Mouse (Mus musculus) limb, embryonic 14.5 days (tissue): Measurements from ENCODE around the gene Angptl2. TPM values are rescaled to one million over a fixed set of nuclear protein-coding genes. Genes with fewer than 3 reads are reported as not detected.

Experiments
- ATAC-seq: fragments of 200-750 bp; cut with Nextera tagmentation; 2 replicates; pipeline ENCODE4 v1.8.0; 2017; ENCODE audit warnings: low read depth, moderate number of reproducible peaks, moderate TSS enrichment; ENCODE audit not compliant: low FRiP score
- DNase-seq: peaks from one replicate; pipeline ENCODE4 v3.0.0-alpha.2; 2015; ENCODE audit warnings: low spot score
- H3K27ac ChIP-seq: fragments of 300-500 bp; sonication (generic); replicated peaks from 2 replicates; pipeline ENCODE4 v1.5.1; 2014; ENCODE audit warnings: low read depth, mild to moderate bottlenecking, low read length, moderate library complexity, mixed read lengths
- H3K27me3 ChIP-seq: fragments of 300-500 bp; sonication (generic); 2 replicates; pipeline ENCODE4 v1.6.1; 2014; ENCODE audit warnings: low read length, mixed read lengths; ENCODE audit not compliant: control insufficient read depth, insufficient read depth
- H3K36me3 ChIP-seq: fragments of 300-500 bp; sonication (generic); 2 replicates; pipeline ENCODE4 v1.6.1; 2014; ENCODE audit warnings: mild to moderate bottlenecking, low read length, moderate library complexity, mixed read lengths; ENCODE audit not compliant: control insufficient read depth, insufficient read depth
- H3K4me1 ChIP-seq: fragments of 300-500 bp; sonication (generic); 2 replicates; pipeline ENCODE4 v1.6.1; 2014; ENCODE audit warnings: antibody characterized with exemption, low read length, mixed read lengths; ENCODE audit not compliant: control insufficient read depth, insufficient read depth
- H3K4me2 ChIP-seq: fragments of 300-500 bp; sonication (generic); replicated peaks from 2 replicates; pipeline ENCODE4 v1.6.1; 2014; ENCODE audit warnings: low read depth, mild to moderate bottlenecking, low read length, moderate library complexity; ENCODE audit not compliant: severe bottlenecking
- H3K4me3 ChIP-seq: fragments of 300-500 bp; sonication (generic); replicated peaks from 2 replicates; pipeline ENCODE4 v1.5.1; 2014; ENCODE audit warnings: low read length
- H3K9ac ChIP-seq: fragments of 300-500 bp; sonication (generic); 2 replicates; pipeline ENCODE4 v1.6.1; 2014; ENCODE audit warnings: mild to moderate bottlenecking, low read depth, low read length, moderate library complexity; ENCODE audit not compliant: severe bottlenecking
- H3K9me3 ChIP-seq: fragments of 300-500 bp; sonication (generic); 2 replicates; pipeline ENCODE4 v1.6.1; 2016; ENCODE audit warnings: low read length; ENCODE audit not compliant: control insufficient read depth
- POLR2A ChIP-seq: fragments of 200-500 bp; IDR thresholded peaks from 2 replicates; pipeline ENCODE4 v1.8.0; 2012; ENCODE audit warnings: inconsistent platforms, mild to moderate bottlenecking, moderate library complexity, borderline replicate concordance; ENCODE audit not compliant: insufficient read depth, insufficient read length; ENCODE audit errors: extremely low read depth
- WGBS: fragments of 180-500 bp; shearing (Covaris S2); extraction: QIAGEN DNeasy Blood & Tissue Kit; methylation state at CpG from one replicate; pipeline ENCODE4 v1.1.7; 2014; 5-methylcytosine and 5-hydroxymethylcytosine counted together
- polyA plus RNA-seq, 2 experiments: library from polyadenylated mRNA; depleted of rRNA in 1 of 2; stranded (reverse) in 1 of 2; unstranded in 1 of 2; fragments of >200 nt; fragmentation: Nextera tagmentation in 1 of 2; extraction: Ambion mirVana in 1 of 2; gene quantifications; 2 replicates each; pipeline versions ENCODE4 v1.2.1 to v1.2.3; 2012 to 2014

Angptl2 gene
- polyA plus RNA-seq (2012; rRNA removed) (104 and 123 TPM in 2 replicates), polyA plus RNA-seq (2014; fragmentation: Nextera tagmentation; extraction: Ambion mirVana) (67.2 and 70.3 TPM in 2 replicates)

DNA sequence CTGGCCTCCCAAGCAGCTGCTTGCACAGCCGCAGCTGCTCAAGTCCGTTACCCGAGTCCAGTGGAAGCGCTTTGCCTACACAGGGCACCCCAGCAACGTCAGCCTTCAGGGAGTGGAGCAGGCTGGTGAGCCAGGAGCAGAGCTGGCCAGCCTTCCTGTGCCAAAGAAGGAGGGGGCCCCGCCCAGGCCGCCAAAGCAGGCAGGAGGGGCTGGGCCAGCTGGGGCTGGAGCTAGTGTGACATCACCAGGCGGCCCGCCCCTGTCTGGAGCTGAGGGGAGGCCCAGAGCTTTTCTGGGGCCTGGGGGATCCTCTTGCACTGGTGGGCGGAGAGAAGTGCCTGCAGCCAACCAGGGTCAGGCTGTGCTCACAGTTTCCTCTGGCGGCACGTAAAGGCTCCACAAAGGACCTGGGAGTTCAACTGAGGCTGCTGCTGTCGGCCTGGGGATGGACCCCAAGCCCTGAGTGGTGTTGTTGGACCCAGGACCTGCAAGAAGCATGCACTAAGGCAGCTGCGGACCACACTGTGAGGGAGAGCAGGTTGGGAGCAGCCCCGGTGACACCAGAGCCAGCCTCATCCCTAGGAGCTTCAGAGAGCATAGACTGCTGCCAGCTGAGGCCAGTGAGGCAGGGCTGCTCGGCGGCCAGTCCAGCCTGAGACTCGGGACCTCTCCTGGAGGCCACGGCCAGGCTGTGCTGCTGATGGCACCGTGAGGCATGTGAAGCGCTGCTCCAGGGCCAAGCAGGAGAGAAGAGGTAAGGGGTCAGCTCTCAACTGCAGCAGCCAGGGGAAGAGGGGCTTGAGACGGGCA is at the start of gene Angptl2:
Angptl2 (plus strand) TSS at position 370 of the 810 bp plus-strand sequence.
- peak within 1 kb of the TSS; percentile 74 for H3K9ac ChIP-seq
- H3K4me2 ChIP-seq, result peak within 1 kb of the TSS; percentile 85
- no peaks in the 10 kb centered on the region for H3K27me3 ChIP-seq
- ATAC-seq (peak; percentile 96), DNase-seq (peak; percentile 97)
- no peaks in the 10 kb centered on the region for H3K9me3 ChIP-seq
- no peak for TF ChIP-seq POLR2A
- H3K27ac ChIP-seq, result peak within 1 kb of the TSS; percentile 87
- H3K36me3 ChIP-seq, result peaks cover 10% of the 10 kb centered on the region
- peak within 1 kb of the TSS; percentile 60 for H3K4me3 ChIP-seq
- peaks cover 46% of the 10 kb centered on the region for H3K4me1 ChIP-seq
- 2% methylated on average over 22 of the region's 22 CpGs for WGBS

DNA sequence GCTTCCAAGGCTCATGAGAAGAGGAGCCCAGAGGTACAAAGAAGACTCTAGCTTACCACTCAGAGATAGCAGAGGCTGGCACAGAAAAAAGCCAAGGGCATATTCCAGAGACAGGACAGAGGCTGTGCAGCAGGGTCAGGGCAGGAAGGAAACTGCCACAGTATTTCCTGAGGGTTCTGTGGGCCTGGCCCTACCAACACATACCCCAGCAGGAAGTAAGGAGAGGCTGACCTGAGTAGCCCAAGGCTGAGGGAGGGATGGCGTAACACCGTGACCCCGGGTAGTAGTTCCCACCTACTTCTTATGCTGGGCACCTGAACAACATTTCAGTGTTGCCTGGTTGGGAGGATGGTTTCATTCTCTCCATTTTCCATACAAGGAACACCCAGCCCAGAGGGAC is 48.8 kb upstream of the Angptl2 start:
- Histone ChIP-seq H3K27ac (no peak overlapping the region), H3K9ac (no peak overlapping the region), H3K4me1 (peaks cover 35% of the 10 kb centered on the region), H3K4me3 (no peak overlapping the region), H3K27me3 (no peaks in the 10 kb centered on the region), H3K4me2 (no peak overlapping the region), H3K9me3 (no peaks in the 10 kb centered on the region), H3K36me3 (no peaks in the 10 kb centered on the region)
- ATAC-seq, result no peak
- no peak for DNase-seq
- WGBS, result 97% methylated on average over 3 of the region's 3 CpGs
- TF ChIP-seq POLR2A, result no peak

DNA sequence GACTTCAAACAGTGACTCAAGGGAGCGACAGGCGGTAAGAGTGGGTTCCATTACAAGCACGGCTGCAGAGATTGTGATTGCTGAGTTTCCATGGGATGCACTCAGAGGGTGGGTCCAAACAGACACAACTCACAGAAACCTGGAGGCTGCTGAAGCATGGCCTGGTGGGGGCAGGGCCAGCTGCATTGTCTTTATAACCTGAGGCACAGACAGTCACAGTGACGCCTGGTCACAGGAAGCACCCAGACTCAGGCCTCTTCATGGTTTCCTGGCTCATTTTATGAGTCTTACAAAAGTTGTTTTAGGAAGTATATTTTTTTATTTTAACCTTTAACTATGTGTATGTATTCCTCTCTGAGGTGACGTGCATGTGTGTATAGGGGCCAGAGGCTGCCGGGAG is 46.4 kb upstream of the Angptl2 start:
- ATAC-seq, result no peak
- Histone ChIP-seq H3K4me1 (peaks cover 30% of the 10 kb centered on the region), H3K36me3 (no peaks in the 10 kb centered on the region), H3K4me2 (no peak overlapping the region), H3K4me3 (no peak overlapping the region), H3K27ac (no peak overlapping the region), H3K27me3 (no peaks in the 10 kb centered on the region), H3K9me3 (no peaks in the 10 kb centered on the region), H3K9ac (no peak overlapping the region)
- 67% methylated on average over 6 of the region's 6 CpGs for WGBS
- DNase-seq, result no peak
- TF ChIP-seq POLR2A, result no peak

DNA sequence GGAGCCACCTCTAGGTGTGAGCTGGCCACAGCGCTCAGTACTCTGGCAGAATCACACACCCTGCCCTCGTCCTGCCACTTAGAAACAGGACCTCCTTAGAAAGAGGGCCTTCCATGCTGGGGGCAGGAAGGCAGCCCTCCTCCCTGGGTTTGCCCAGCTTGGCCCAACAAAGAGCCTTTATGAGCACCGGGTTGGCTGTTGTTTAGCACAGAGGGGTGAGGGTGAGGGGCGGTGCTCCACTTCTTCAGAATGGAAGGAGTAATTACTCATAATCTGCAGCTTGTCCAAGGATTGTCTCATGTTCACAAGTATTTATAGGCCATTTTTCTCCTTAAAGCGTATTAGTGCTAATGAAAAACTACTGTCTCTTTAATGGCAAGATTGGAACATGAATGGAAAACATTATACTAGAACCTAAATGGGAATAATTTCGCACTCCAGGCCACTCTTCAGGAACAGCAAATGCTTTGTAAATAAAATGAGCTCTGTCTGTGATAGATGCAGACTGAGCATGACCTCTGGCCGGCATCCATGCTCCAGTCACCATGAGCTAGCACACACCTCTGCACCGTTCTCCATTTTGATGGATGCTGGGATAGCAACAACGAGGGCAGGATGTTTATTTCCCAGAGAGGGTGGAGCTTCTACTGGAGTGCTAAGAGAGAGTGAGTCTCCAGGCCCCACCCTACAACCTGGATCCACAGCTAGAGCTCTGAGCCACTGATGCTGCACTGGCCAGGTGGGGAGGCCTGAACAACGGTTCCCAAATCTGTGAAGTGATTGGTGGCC is 44.9 kb upstream of the Angptl2 start:
- H3K27me3 ChIP-seq, result no peaks in the 10 kb centered on the region
- H3K4me1 ChIP-seq, result peaks cover 14% of the 10 kb centered on the region
- H3K4me2 ChIP-seq, result no peak overlapping the region
- no peaks in the 10 kb centered on the region for H3K9me3 ChIP-seq
- no peaks in the 10 kb centered on the region for H3K36me3 ChIP-seq
- H3K9ac ChIP-seq, result no peak overlapping the region
- H3K4me3 ChIP-seq, result no peak overlapping the region
- DNase-seq (no peak), ATAC-seq (no peak)
- 53% methylated on average over 10 of the region's 10 CpGs for WGBS
- no peak overlapping the region for H3K27ac ChIP-seq
- TF ChIP-seq POLR2A, result no peak

DNA sequence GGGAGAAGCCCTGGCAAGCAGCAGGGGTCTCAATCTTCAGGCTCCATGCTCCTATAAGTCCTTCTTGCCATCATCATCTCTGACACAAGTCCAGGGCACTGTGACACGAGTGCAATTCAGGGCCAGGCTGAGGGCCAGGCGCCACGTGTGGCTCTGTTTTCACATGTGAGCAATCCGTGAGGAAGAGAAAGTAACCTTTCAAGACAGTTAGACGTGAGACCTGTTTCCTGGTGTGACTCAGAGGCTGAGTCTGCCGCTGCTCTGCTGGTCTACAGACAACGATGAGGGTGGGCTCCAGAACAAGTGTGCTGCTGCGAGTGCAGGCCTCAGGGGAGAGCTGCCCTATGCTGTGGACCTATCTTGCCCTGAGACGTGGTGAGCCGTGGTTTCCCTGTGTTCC is 42.7 kb upstream of the Angptl2 start:
- Histone ChIP-seq H3K9me3 (no peaks in the 10 kb centered on the region), H3K4me3 (no peak overlapping the region), H3K4me2 (no peak overlapping the region), H3K36me3 (no peaks in the 10 kb centered on the region), H3K27ac (no peak overlapping the region), H3K27me3 (no peaks in the 10 kb centered on the region), H3K4me1 (peaks cover 15% of the 10 kb centered on the region), H3K9ac (no peak overlapping the region)
- no peak for TF ChIP-seq POLR2A
- no peak for DNase-seq
- ATAC-seq, result no peak
- WGBS, result 65% methylated on average over 10 of the region's 10 CpGs
